Mouse (Mus musculus): ENCODE data around the gene Dnajb14.

Dnajb14 gene

DNA sequence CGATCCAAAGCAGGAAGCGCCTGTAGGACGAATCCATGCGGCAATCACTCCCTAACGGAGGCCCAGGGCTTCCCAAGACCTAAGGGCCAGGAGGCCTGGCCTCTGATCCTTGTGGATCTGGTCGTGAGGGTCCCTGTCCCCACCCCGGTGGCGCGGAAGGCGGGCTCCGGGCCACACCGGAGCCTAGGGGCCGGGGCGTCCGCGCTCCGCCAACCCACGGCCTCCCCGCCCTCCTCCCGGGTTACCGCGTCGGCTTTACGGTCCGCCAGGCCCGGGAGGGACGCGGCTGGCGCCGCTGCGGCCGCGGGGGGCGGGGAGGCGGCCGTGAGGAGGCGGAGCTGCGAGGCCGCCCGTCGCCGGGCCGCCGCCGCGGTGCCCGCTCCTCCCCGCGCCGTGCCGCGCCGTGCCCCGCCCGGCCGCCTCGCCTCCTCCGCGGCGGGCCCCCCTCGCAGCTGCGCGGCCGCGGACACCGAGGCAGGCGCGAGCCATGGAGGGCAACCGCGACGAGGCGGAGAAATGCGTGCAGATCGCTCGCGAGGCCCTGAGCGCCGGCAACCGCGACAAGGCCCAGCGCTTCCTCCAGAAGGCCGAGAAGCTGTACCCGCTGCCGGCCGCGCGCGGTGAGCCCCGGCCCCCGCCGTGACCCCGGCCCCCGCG is at the start of gene Dnajb14:
TSS of gene Dnajb14 (plus strand) at position 239 of the 657 bp plus-strand sequence.
- CTCF ChIA-PET, result no interaction called here
- POLR2A ChIA-PET, result interaction anchor here (0.6 to 13.7 kb wide), 53 partner anchors 9 to 277 kb away, joined by 3 to 412 read pairs (median 4); partner anchors contain the start of genes Mttp (in 2 of the 4), Trmt10a (in 2 of the 4) and Lamtor3 (in 1 of the 4)

DNA sequence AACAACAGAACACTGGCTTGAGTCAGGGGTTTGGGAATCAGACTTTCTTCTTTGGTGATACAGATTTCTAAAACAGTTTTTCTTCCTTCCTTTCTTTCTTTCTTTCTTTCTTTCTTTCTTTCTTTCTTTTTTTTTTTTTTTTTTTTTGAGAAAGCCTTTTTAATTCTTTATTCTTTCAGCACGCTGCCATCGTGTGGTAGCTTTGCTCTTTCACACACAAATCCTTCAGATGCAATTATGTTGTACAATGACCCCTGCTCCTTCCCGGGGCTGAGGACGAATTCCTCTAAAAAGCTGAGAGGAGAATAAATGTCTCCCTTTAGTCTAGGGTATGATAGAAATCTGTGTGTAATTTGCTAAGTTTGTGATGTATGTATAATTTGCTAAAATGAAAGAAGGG is 48.8 kb upstream of the Dnajb14 start:
- ChIA-PET POLR2A (interaction anchor here in 3 of 4 experiments (0.5 to 3.0 kb wide), 9 partner anchors 9 to 634 kb away, joined by 3 to 14 read pairs (median 6); partner anchors contain the start of gene H2afz (in 2 of the 3)), CTCF (interaction anchor here (0.6 to 1.0 kb wide), 7 partner anchors 27 to 1957 kb away, joined by 3 to 11 read pairs (median 5); no protein-coding TSS in a partner anchor)

DNA sequence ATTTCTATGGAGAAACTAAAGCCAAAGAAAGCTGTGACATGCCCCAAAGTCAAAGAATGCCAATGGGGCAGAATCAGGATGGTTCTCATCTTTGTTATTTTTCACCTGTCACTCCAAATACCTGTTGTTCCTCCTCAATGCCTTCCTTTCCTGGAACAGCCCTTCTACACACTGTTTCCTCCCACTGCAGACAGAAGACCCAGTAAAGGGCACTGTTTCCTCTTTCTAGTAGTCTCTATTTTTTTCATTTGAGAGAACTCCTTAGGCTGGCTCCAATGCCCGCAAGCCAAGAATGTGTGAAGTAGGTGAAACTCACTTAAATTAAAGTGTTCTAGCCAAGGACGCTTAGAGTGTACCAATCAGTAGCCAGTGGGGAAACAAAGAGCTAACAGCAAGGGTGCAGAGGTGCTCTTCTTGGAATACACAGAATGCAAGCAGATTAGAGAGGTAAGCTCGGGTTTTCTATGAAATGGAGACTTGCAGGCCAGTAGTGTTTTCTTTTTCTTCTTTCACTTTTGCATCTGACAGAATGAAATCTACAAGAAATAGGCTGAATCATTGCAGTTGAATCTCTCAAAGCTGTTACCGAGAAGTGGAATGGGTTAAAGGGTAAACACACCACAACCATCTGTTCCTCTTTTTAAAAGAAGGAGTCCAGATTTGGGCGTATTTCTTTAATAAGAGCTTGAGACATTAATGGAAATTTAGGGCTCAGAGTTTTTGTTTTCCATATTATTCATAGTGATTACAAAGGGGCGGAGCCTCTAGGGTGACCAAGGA is 46.6 kb upstream of the Dnajb14 start:
- ChIA-PET CTCF (interaction anchor here in 1 of 4 experiments (0.5 to 1.0 kb wide), 2 partner anchors 9 to 44 kb away, joined by 3 read pairs; no protein-coding TSS in a partner anchor), POLR2A (interaction anchor here in 3 of 4 experiments (0.7 to 2.1 kb wide), 12 partner anchors 10 to 47 kb away, joined by 3 to 10 read pairs (median 4); partner anchors contain the start of genes H2afz (in 3 of the 3) and Dnajb14 (in 1 of the 3))

DNA sequence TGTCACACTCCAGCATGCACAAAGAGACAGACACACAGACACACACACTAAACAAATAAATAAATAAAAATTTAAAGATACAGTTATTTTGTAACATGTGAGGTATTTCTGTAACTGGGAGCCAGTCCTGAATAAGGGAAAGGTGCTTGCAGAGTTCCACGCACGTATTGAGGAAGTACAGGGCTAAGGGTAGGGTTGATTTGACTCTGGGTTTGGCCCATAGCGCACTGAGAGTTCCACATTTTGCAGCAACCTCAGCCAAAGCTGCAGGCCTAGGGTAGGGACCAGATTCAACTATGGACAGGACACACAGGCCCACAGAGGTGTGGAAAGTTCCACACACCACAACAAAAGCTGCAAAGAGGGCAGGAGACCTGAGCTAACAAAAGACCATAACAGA is 44.2 kb upstream of the Dnajb14 start:
- POLR2A ChIA-PET, result no interaction called here
- CTCF ChIA-PET, result no interaction called here

DNA sequence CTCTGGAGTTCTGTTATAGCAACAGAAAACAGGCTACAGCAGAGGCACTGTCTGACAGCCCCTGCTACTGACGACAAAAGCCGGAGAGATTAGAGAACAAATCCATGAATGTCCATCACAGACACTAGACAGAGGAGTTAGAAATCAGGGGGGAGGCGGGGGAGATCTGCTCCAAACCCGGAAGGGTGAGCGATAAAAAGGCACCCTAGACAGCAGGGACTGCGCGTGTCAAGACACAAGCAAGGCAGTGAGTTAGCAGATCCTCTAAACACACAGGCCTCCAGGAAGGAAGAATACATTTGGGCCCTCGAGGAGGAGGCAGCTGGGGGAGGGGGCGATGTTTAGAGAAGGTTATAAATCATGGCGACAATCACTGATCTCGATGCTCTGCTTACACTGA is 39.8 kb upstream of the Dnajb14 start:
- ChIA-PET CTCF (interaction anchor here in 2 of 4 experiments (0.5 to 1.0 kb wide), 3 partner anchors 38 to 362 kb away, joined by 4 to 11 read pairs (median 5); no protein-coding TSS in a partner anchor), POLR2A (interaction anchor here (0.5 to 7.8 kb wide), 30 partner anchors 9 to 816 kb away, joined by 3 to 139 read pairs (median 5); partner anchors contain the start of genes H2afz (in 4 of the 4), Dnajb14 (in 2 of the 4), Lamtor3 (in 1 of the 4) and Mttp (in 1 of the 4))

DNA sequence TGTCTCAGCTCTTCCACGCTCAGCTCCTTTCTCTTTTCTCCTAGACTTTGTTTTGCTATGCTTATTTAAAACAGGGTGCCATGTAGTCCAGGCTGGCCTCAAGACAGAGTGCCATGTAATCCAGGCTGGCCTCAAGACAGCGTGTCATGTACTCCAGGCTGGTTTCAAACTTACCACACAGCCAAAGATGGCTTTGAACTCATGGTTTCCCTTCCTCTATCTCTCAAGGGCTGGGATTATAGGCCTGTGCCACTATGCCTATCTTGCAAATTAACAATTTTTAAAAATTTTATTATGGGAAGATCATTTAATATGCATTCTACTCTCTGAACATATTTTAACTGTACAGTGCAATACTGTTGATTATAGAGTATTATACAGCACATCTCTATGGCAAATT is 36.3 kb upstream of the Dnajb14 start:
- POLR2A ChIA-PET, result interaction anchor here in 3 of 4 experiments (0.6 to 7.8 kb wide), 9 partner anchors 10 to 313 kb away, joined by 3 to 139 read pairs (median 3); partner anchors contain the start of genes H2afz (in 3 of the 3) and Dnajb14 (in 2 of the 3)
- CTCF ChIA-PET, result no interaction called here

DNA sequence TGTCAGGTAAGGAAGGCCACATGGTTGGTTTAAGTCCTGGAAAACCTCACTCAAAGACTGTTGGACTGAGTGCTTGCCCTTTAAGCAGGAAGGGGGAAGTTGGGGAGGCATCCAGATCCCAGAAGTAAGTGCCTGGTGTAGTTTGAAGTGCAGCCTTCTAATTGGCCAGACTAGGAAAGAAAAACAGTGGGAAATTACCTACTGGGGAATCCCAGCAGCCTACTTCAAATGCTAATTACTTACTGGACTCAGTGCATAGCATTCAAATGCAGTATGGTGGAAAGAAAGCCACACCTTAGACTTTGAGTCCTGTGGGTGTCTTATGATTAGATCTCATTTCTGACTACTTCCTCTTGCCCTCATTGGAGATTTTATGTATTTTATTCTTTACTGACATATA is 34.3 kb upstream of the Dnajb14 start:
- ChIA-PET CTCF (interaction anchor here in 1 of 4 experiments (0.6 kb wide), 1 partner anchor 383 kb away, joined by 4 read pairs; no protein-coding TSS in a partner anchor), POLR2A (interaction anchor here (0.6 to 3.0 kb wide), 25 partner anchors 10 to 1148 kb away, joined by 3 to 50 read pairs (median 4); partner anchors contain the start of genes H2afz (in 3 of the 4) and Mttp (in 1 of the 4))

DNA sequence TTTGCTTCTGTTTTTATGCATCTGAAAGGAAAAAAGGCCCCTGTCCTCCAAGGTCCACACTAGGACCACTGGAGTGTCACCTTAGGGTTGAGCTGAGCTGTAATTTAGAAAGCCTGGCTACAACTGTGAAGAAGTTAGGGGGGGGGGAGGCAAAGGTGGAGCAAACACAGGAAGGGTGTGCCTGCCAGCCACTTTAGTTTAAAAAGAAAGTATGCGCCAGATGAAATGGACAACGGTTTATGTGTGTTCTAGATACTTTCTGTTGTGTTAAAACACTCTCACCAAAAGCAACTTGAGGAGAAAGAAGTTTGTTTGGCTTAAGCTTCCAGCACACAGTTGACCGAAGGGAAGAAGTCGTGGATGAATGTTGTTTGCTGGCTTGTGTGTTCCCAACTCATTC is 33.8 kb upstream of the Dnajb14 start:
- CTCF ChIA-PET, result interaction anchor here in 1 of 4 experiments (0.6 kb wide), 1 partner anchor 383 kb away, joined by 4 read pairs; no protein-coding TSS in a partner anchor
- POLR2A ChIA-PET, result interaction anchor here (0.6 to 3.0 kb wide), 29 partner anchors 9 to 1147 kb away, joined by 3 to 50 read pairs (median 4); partner anchors contain the start of genes H2afz (in 3 of the 4) and Mttp (in 1 of the 4)

DNA sequence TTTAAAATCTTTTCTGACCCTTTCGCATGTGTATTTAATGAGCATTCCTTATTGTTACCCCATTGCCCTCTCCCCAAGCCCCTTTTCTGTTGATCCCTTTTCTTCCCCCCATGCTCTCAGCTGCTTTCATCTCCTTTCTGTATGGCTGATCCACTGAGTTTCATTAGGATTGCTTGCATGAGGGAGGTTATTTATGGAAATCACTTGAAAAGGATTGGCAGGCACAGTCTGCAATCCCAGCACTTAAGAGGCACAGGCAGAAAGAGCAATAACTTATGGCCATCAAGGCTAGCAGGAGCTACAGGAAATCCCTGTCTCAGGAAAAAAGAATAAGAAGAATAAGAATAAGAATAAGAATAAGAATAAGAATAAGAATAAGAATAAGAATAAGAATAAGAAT is 30.9 kb upstream of the Dnajb14 start:
- ChIA-PET POLR2A (interaction anchor here in 3 of 4 experiments (0.9 to 3.0 kb wide), 6 partner anchors 9 to 57 kb away, joined by 3 to 34 read pairs (median 11); partner anchors contain the start of gene H2afz (in 2 of the 3)), CTCF (no interaction called here)

DNA sequence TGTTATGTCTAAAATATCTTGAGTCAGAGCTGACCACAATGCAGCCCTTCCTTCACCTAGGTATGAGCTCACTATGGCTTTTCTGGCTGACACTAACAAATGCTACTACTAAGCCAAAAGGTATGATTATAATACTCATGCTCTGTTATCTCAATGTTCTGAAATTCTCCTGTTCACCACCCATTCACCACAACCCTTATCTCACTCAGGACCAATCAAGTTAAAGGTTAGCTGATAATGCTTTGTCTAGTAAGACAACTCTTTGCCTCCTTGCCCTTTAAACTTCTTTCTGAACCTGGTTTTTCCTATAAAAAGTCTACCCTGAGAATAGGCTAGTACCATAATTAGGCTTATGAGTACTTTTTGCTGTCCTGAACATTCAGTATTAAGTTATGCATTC is 29.3 kb upstream of the Dnajb14 start:
- CTCF ChIA-PET, result no interaction called here
- POLR2A ChIA-PET, result interaction anchor here (0.8 to 3.0 kb wide), 9 partner anchors 8 to 58 kb away, joined by 3 to 34 read pairs (median 4); partner anchors contain the start of gene H2afz (in 3 of the 4)

DNA sequence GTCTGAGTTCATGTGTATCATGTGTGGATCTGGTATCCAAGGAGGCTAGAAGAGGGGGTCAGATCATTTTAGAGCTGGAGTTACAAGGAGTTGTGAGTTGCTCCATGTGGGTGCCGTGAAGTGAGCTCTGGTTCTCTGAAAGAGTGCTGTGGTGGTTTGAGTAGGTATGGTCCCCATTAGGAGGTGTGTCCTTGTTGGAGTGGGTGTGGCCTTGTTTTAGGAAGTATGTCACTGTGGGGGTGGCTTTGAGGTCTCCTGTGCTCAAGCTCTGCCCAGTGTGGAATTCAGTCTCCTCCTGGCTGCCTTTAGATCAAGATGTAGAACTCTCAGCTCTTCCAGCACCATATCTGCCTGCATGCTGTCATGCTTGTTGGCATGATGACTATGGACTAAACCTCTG is 24.5 kb upstream of the Dnajb14 start:
- ChIA-PET CTCF (interaction anchor here in 1 of 4 experiments (0.5 kb wide), 1 partner anchor 22 kb away, joined by 5 read pairs; no protein-coding TSS in a partner anchor), POLR2A (interaction anchor here (0.6 to 17.5 kb wide), 17 partner anchors 9 to 301 kb away, joined by 3 to 412 read pairs (median 4); partner anchors contain the start of genes H2afz (in 3 of the 4), Dnajb14 (in 2 of the 4) and Lamtor3 (in 1 of the 4))

DNA sequence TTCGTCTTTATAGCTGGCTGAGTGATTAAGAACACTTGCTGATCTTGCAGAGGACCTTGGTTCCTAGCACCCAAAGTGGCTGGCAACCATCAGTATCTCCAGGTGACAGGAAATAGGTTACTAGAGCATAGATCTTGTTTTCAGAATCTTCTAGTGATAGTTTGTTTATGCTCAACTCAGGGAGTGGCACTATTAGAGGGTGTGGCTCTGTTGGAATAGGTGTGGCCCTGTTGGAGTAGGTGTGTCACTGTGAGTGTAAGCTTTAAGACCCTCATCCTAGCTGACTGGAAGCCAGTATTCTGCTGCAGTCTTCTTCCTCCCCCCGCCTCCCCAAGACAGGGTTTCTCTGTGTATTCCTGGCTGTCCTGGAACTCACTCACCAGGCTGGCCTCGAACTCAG is 23.2 kb upstream of the Dnajb14 start:
- ChIA-PET POLR2A (interaction anchor here in 3 of 4 experiments (0.8 to 17.5 kb wide), 10 partner anchors 11 to 64 kb away, joined by 3 to 412 read pairs (median 12); partner anchors contain the start of genes H2afz (in 3 of the 3) and Dnajb14 (in 2 of the 3)), CTCF (no interaction called here)

DNA sequence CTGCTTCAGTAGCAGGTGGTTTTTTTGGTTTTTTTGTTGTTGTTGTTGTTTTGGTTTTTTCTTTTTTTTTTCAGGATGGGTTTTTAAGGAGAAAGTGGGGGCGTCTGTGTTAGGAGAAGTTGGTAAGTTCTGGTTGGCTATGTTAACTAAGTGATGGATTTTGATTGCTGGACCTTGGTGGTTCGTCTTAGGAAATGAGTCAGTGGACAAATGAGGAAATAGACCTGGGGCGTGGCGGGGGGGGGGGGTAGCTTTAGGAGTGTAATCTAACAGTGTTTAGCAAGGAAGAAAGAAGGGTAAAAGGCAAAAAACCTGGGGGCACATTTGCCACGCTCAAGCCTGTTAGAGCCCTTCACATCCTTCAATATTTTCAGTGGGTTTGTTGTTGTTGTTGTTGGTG is 20.9 kb upstream of the Dnajb14 start:
- ChIA-PET CTCF (interaction anchor here in 2 of 4 experiments (0.9 to 1.6 kb wide), 4 partner anchors 17 to 67 kb away, joined by 4 to 6 read pairs (median 4); partner anchors contain the start of gene H2afz (in 1 of the 2)), POLR2A (interaction anchor here (0.6 to 17.5 kb wide), 17 partner anchors 9 to 67 kb away, joined by 3 to 412 read pairs (median 5); partner anchors contain the start of genes Dnajb14 (in 3 of the 4) and H2afz (in 3 of the 4))

DNA sequence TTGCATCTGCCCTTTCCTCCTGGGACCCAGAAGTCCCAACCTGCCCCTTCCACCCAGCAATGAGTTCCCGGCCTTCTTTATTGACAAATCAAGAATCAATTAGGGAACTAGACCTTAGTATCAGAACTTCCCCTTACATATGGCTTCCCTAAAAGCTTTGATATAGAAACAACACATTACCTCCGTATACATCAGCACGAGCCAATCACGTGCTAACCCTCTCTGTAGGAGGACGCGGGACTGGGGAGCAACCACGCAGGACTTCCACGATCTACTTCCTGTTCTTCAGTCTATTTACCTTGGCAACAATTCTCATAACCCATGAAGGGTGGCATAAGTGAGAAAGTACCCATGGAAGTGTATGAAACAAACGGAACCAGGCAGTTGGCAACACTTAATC is 19.1 kb upstream of the Dnajb14 start:
- POLR2A ChIA-PET, result interaction anchor here in 3 of 4 experiments (0.6 to 17.5 kb wide), 17 partner anchors 11 to 297 kb away, joined by 3 to 412 read pairs (median 14); partner anchors contain the start of genes H2afz (in 3 of the 3), Trmt10a (in 3 of the 3), Dnajb14 (in 2 of the 3) and Mttp (in 2 of the 3)
- CTCF ChIA-PET, result no interaction called here

DNA sequence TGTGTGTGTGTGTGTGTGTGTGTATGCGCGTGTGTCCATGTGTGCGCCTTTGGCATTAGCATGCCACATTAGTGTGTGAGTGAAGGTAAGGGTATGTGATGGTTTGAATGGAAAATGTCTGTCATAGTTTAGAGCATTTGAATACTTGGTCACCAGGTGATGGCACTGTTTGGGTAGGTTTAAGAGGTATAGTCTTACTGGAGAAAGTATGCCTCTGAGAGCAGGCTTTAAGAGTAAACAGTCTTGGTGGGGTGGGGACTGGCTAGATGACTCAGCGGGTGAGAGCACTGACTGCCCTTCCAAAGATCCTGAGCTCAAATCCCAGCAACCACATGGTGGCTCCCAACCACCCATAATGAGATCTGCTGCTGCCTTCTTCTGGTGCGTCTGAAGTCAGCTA is 17.8 kb upstream of the Dnajb14 start:
- ChIA-PET POLR2A (interaction anchor here (0.6 to 17.5 kb wide), 19 partner anchors 9 to 294 kb away, joined by 3 to 412 read pairs (median 5); partner anchors contain the start of genes H2afz (in 4 of the 4), Dnajb14 (in 2 of the 4), Mttp (in 1 of the 4) and Trmt10a (in 1 of the 4)), CTCF (interaction anchor here in 1 of 4 experiments (0.6 to 2.0 kb wide), 2 partner anchors 14 to 70 kb away, joined by 4 to 10 read pairs; no protein-coding TSS in a partner anchor)

DNA sequence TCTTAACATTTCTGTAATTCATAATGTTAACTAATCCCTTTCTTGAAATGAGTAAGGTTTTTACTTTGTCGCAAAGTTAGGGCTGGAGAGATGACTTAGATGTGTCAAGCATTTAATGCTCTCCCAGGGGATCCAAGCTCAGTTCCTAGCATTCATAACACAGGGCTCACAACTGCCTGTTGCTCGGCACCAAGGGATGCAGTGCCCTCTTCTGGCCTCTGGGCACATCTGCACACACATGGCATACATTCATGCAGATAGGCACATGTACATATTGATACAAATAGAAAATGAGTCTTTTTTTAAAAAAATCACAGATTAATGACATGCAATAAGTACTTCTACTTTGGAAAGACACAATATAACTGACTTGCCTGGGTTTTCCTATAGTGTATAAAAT is 16.3 kb upstream of the Dnajb14 start:
- ChIA-PET POLR2A (interaction anchor here in 3 of 4 experiments (1.0 to 17.5 kb wide), 9 partner anchors 8 to 293 kb away, joined by 3 to 412 read pairs (median 8); partner anchors contain the start of genes H2afz (in 3 of the 3), Dnajb14 (in 2 of the 3) and Mttp (in 1 of the 3)), CTCF (interaction anchor here in 3 of 4 experiments (0.6 to 2.0 kb wide), 9 partner anchors 12 to 125 kb away, joined by 3 to 10 read pairs (median 3); no protein-coding TSS in a partner anchor)

DNA sequence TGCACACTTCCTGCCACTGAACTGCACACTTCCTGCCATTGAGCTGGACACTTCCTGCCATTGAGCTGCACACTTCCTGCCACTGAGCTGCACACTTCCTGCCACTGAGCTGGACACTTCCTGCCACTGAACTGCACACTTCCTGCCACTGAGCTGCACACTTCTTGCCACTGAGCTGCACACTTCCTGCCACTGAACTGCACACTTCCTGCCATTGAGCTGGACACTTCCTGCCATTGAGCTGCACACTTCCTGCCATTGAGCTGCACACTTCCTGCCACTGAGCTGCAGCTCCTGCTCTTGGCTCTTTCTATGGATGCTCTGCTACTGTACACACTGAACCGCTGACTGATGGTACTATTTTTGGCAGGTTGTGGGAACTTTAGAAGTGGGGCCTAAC is 14.5 kb upstream of the Dnajb14 start:
- POLR2A ChIA-PET, result interaction anchor here (0.7 to 17.5 kb wide), 12 partner anchors 10 to 291 kb away, joined by 3 to 412 read pairs (median 5); partner anchors contain the start of genes H2afz (in 3 of the 4), Dnajb14 (in 2 of the 4) and Trmt10a (in 2 of the 4)
- CTCF ChIA-PET, result interaction anchor here in 2 of 4 experiments (0.6 to 0.7 kb wide), 2 partner anchors 11 to 329 kb away, joined by 3 read pairs; partner anchors contain the start of gene H2afz (in 1 of the 2)

Data from embryonic stem cell, embryonic (primary cell).